Mouse (Mus musculus) left cerebral cortex, postnatal 10 days (tissue): Measurements from ENCODE around the gene Zfp629. TPM values are rescaled to one million over a fixed set of nuclear protein-coding genes. Genes with fewer than 3 reads are reported as not detected.
A peak's percentile ranks its signal among the peaks of the same experiment; 100 is the strongest.

ENCODE experiments used
- DNase-seq, 2 experiments: peaks; one replicate each; pipeline ENCODE4 v3.0.0; 2021 to 2022; ENCODE audit warnings: low spot score in 2 of 2, mixed read lengths in 1 of 2; ENCODE audit errors: extremely low spot score in 1 of 2
- intact Hi-C: fragments of 180-260 bp; cut with DNase I; formaldehyde crosslinking; loops from one replicate; pipeline ENCODE4 v1.15.1; 2025
- total RNA-seq, 2 experiments: library from RNA; stranded (reverse); gene quantifications; 2 replicates each; pipeline ENCODE4 v1.2.3; 2021

Zfp629 gene
- total RNA-seq, 2 experiments from 2014 or later: 22.3 to 29.8 TPM

DNA sequence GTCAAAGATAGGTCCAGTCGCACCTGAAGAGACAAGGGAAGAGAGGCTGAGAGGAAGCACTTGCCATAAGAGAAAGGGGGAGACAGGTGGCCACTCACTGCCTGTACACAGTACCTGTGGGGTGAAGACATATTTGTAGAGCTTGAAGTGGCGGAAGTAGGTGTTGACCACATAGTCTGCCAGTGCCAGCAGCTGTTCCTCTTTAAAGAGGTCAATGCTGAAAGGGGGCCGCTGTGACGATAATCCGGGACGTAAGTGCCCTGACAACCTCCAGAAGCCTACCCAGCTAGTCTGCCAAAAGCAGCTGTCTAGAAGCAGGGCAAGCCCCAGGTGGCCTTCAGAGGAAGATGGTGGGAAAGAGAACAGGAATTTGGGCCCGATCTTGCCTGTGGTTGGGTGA lies 30.6 kb downstream of the Zfp629 start:
- intact Hi-C loops: no loop called here

DNA sequence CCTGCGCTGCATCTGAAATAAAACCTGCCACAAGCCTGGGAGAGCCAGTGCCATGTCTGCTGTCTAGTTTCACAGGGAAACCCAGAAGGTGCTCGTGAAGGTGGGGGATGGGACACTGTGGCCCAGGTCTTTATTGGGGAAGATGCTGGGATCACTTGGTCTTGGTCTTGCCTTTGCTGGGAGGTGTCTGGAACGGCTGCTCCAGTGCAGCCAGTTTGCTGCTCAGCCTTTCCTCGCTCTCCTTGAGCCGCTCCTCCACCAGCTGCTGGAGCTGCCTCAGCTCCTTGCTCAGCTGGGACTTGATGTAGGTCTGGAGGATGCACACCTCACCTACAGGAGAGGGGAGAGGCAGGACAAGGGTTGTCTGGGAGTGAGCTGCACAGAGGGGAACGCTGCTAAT lies 32.3 kb downstream of the Zfp629 start:
- intact Hi-C loops: loop anchor here (2.0 kb wide), 1 partner anchor 20 kb away; no protein-coding TSS in a partner anchor
- DNase-seq: no peak

More for the DNA sequence above, 30.6 kb downstream of the Zfp629 start:
- peak in 1 of 2 experiments; percentile 16 for DNase-seq

DNA sequence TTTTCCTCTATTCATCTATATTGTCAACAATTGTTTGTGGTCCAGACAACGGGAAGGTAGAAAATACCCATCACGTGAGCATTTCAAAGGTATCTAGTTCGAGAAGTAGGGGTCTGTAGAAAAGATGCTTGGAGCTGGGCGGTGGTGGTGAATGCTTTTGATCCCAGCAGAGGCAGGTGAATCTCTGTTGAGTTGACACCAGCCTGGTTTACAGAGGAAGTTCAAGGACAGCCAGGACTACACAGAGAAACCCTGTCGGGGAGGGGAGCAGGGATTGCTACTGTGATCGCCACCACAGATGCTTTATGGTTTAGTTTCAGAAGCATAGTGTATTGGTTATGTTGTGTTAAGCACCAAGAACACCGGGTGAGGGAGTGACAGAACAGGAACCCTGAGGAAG lies 41.5 kb downstream of the Zfp629 start:
- intact Hi-C loops: no loop called here
- DNase-seq: no peak

DNA sequence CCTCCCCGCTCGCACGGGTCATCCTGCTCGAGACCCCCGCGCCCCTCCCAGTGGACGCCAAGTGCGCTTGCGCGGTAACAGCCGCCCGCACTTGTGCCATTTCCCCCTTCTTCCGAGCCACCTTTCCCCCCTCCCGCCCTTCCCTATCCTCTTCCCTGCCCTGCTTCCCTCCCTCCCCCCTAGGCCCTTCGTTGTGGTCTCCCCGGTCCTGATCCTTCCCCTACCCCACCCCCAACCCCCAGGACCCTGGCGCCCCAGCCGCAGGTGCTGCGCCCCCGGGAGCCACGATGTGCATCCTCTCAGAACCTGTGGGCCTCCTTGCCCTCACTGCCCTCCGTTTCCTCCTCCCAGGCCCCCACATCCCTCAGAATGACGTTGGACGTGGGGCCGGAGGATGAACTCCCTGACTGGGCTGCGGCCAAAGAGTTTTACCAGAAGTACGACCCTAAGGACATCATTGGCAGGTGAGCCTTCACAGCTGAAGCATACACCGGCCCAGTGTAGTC lies 42.0 kb downstream of the Zfp629 start:
- no peak for DNase-seq

DNA sequence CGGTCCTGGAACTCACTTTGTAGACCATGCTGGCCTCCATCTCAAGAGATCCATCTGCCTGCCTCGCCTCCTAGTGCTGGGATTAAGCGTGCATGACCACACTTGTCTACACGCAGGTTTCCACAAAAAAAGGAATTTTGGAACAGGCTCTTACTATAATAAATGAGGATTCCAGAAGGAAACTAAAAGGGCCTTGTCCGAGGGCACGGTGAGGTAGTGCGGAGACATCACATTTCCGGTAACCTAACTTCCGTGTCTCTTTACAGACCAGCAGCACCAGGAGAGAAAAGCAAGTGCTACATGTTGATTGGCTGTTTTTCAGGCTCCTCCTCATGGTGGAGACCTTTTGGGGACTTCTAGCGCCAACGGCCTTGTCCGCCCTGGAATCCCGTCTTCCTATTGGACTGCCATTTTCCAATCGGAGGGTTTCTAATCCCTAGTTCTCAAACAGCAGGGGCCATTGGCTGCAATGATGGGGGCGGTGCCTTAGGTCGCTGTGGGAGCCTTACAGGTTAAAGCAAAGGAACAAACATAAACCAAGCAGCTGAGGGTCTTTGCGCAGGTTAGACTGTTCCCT lies 42.6 kb downstream of the Zfp629 start, which contains the start of gene Phkg2:
TSS of gene Phkg2 (plus strand) at position 446 of the 577 bp plus-strand sequence.
- peak; percentile 92 to 95 for DNase-seq
- intact Hi-C loops: no loop called here

More for the DNA sequence above, 42.0 kb downstream of the Zfp629 start:
- intact Hi-C loops: no loop called here

DNA sequence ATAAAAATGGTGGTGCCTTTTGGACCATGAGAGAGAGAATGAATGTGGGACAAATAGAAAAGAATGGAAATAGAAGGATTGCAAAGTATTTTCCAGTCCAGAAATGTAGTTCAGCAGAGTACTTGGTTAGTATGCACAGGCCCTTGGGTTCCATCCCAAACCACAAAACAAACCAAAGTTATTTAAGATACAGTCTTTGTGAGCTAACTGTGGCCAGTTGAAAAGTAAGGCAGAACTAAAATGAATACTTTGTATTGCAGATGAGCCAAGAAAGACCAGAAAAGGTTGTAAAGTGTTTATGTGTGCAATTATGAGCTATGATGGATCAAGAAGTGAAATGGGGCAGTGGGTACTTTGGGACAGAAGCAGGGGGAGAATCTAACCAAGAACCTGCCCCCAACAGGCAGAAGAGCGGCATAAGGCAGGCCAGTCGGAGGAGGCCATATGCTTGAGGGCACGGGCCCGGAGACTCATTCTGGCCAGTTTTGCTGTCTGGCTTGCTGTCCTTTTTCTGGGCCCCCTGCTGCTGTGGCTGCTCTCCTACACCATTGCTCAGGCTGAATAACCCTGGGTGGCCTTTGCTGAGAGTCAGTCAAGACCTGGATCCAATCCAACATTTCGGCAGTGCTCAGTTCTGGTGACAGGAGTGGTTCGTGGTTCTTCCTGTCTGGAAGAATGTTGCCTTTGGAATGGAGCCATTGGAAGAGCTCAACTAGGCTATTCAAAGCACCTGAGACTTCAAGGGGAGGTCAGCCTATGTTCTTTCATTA lies 51.0 kb downstream of the Zfp629 start:
- DNase-seq: peak in 1 of 2 experiments; percentile 68
- intact Hi-C loops: no loop called here

DNA sequence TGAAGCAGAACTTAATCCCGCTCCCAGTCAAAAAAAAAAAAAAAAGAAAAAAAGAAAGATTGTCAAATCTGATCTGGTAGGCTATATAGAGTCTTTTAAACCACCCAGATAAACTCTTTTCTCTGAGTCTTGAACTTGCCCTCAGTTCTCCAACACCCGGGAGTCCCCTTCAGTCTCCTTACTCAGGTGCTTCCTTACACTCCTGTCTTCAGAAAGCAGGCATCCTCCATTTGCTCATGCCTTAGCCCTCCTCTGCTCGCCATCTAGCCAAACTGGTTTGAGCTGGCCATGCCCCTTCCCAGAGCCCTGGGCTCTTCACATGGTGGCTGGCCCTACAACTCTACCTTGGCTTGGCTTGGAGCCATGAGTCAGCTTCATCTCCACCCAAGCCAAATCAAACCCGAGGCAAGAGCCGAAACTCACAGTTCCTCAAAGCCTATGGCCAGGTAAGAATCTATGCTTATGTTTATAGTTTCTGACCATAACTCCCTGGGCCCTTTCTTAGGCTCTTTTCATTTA lies 54.2 kb downstream of the Zfp629 start, which contains the start of gene Tmem265:
TSS of gene Tmem265 (plus strand) at position 51 of the 519 bp plus-strand sequence.
- DNase-seq: no peak
- intact Hi-C loops: no loop called here

DNA sequence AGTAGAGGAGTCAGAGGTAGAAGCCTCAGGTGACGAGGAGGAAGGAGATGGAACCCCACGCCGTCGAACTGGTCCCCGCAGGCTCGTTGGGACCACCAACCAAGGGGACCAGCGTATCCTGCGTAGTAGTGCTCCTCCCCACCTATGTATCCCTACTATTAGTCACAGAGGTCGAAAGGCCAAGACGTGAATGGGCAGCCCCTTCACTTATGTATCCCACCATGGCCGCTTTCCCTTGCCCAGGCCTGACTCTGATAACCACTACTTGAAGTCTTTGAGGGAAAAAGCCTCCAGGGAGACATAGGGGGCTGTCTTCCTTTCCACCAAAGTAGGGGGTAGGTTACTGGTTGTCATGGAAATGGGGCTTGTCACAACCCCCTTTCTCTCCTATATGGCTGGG lies 55.0 kb downstream of the Zfp629 start:
- intact Hi-C loops: no loop called here
- no peak for DNase-seq

Other genes with a start within 250 kb of the Zfp629 start
- 1 to 10 TPM; 7.2 to 7.8 TPM for gene Zfp747, start 239.7 kb downstream of the Zfp629 start, total RNA-seq
- 1 to 10 TPM; 2.8 to 3.1 TPM for gene 9130019O22Rik, start 228.6 kb downstream of the Zfp629 start, total RNA-seq
- 1 to 10 TPM; 6.1 to 6.6 TPM for gene E430018J23Rik, start 222.2 kb downstream of the Zfp629 start, total RNA-seq
- 1 to 10 TPM; 3.6 to 4.7 TPM for gene Zfp764, start 209.0 kb downstream of the Zfp629 start, total RNA-seq
- 10 to 100 TPM; 11.4 to 14.1 TPM for gene Zfp688, start 193.7 kb downstream of the Zfp629 start, total RNA-seq
- 1 to 10 TPM; 6.3 to 6.8 TPM for gene Zfp689, start 166.6 kb downstream of the Zfp629 start, total RNA-seq
- gene Prr14, start 156.2 kb downstream of the Zfp629 start, total RNA-seq: 10 to 100 TPM; 31.9 to 33.1 TPM
- gene Fbrs, start 136.6 kb downstream of the Zfp629 start, total RNA-seq: 10 to 100 TPM; 58.5 to 60.3 TPM
- 100 to 1,000 TPM; 101 to 108 TPM for gene Srcap, start 103.8 kb downstream of the Zfp629 start, total RNA-seq
- gene Gm42715, start 96.2 kb downstream of the Zfp629 start, total RNA-seq: 1 to 10 TPM; 8.6 to 8.7 TPM
- gene Tmem265, start 54.4 kb downstream of the Zfp629 start, total RNA-seq: 1 to 10 TPM; 1.8 to 4.9 TPM
- gene Phkg2, start 42.5 kb downstream of the Zfp629 start, total RNA-seq: 10 to 100 TPM; 71.4 to 76.7 TPM
- 1 to 10 TPM; 8.1 to 8.3 TPM for gene Ccdc189, start 27.2 kb downstream of the Zfp629 start, total RNA-seq
- gene Rnf40, start 27.0 kb downstream of the Zfp629 start, total RNA-seq: 10 to 100 TPM; 63.8 to 64.1 TPM
- gene Bcl7c, start 93.1 kb upstream of the Zfp629 start, total RNA-seq: 10 to 100 TPM; 55.1 to 55.9 TPM
- 1 to 10 TPM; 2.9 to 4.5 TPM for gene Ctf1, start 96.9 kb upstream of the Zfp629 start, total RNA-seq
- not detected for gene Ctf2, start 116.4 kb upstream of the Zfp629 start, total RNA-seq
- 100 to 1,000 TPM in 1 of 2 experiments, 10 to 100 TPM in 1; 99.3 to 107 TPM for gene Fbxl19, start 128.7 kb upstream of the Zfp629 start, total RNA-seq
- gene Orai3, start 154.0 kb upstream of the Zfp629 start, total RNA-seq: 10 to 100 TPM; 17.4 to 19.6 TPM
- 10 to 100 TPM; 35.0 to 40.9 TPM for gene Setd1a, start 160.9 kb upstream of the Zfp629 start, total RNA-seq
- gene Gm49388, start 169.8 kb upstream of the Zfp629 start, total RNA-seq: 1 to 10 TPM; 3.0 to 4.7 TPM
- gene Hsd3b7, start 184.8 kb upstream of the Zfp629 start, total RNA-seq: 1 to 10 TPM; 2.4 to 4.5 TPM
- gene Stx4a, start 208.5 kb upstream of the Zfp629 start, total RNA-seq: 10 to 100 TPM; 48.0 to 52.9 TPM
- 100 to 1,000 TPM; 340 to 347 TPM for gene Stx1b, start 208.8 kb upstream of the Zfp629 start, total RNA-seq